Mouse (Mus musculus) heart, embryonic 14.5 days (tissue): Measurements from ENCODE around the gene Gipc2. TPM values are rescaled to one million over a fixed set of nuclear protein-coding genes. Genes with fewer than 3 reads are reported as not detected.

Source experiments
- ATAC-seq: fragments of 200-750 bp; cut with Nextera tagmentation; 2 replicates; pipeline ENCODE4 v1.8.0; 2017; ENCODE audit warnings: low read depth, moderate TSS enrichment; ENCODE audit not compliant: insufficient number of reproducible peaks, insufficient read depth, low FRiP score
- H3K27ac ChIP-seq, 2 experiments: fragments of 200-500 bp in 1 of 2; fragments of 300-500 bp in 1 of 2; sonication (generic) in 1 of 2; replicated peaks in 1 of 2; 2 replicates each; pipeline ENCODE4 v1.5.1; 2012 to 2014; ENCODE audit warnings: low read depth in 2 of 2, low read length in 2 of 2, control low read depth in 1 of 2, mild to moderate bottlenecking in 1 of 2, mixed read lengths in 1 of 2; ENCODE audit not compliant: control insufficient read depth in 1 of 2, insufficient read depth in 1 of 2
- H3K27me3 ChIP-seq: fragments of 300-500 bp; sonication (generic); 2 replicates; pipeline ENCODE4 v1.6.1; 2014; ENCODE audit warnings: mild to moderate bottlenecking, low read length, control low read depth; ENCODE audit not compliant: control insufficient read depth, insufficient read depth
- H3K36me3 ChIP-seq: fragments of 300-500 bp; sonication (generic); 2 replicates; pipeline ENCODE4 v1.6.1; 2014; ENCODE audit warnings: mild to moderate bottlenecking, control low read depth, low read length, mixed read lengths; ENCODE audit not compliant: control insufficient read depth, insufficient read depth
- H3K4me1 ChIP-seq, 2 experiments: fragments of 200-500 bp in 1 of 2; fragments of 300-500 bp in 1 of 2; sonication (generic) in 1 of 2; 2 replicates each; pipeline ENCODE4 v1.6.1; 2012 to 2014; ENCODE audit warnings: low read length in 2 of 2, control low read depth in 1 of 2, mixed read lengths in 1 of 2; ENCODE audit not compliant: control insufficient read depth in 2 of 2, insufficient read depth in 2 of 2
- H3K4me2 ChIP-seq: fragments of 300-500 bp; sonication (generic); 2 replicates; pipeline ENCODE4 v1.6.1; 2014; ENCODE audit warnings: mild to moderate bottlenecking, low read length
- H3K4me3 ChIP-seq, 2 experiments: fragments of 200-500 bp in 1 of 2; fragments of 300-500 bp in 1 of 2; sonication (generic) in 1 of 2; 2 replicates each; pipeline ENCODE4 v1.5.1; 2012 to 2014; ENCODE audit warnings: low read length in 2 of 2, mild to moderate bottlenecking in 2 of 2, control low read depth in 1 of 2, low read depth in 1 of 2, moderate library complexity in 1 of 2; ENCODE audit not compliant: control insufficient read depth in 1 of 2, insufficient read depth in 1 of 2
- H3K9ac ChIP-seq: fragments of 300-500 bp; sonication (generic); 2 replicates; pipeline ENCODE4 v1.6.1; 2014; ENCODE audit warnings: mild to moderate bottlenecking, low read length
- H3K9me3 ChIP-seq: fragments of 300-500 bp; sonication (generic); 2 replicates; pipeline ENCODE4 v1.6.1; 2016; ENCODE audit warnings: low read length, control low read depth; ENCODE audit not compliant: control insufficient read depth
- WGBS: fragments of 180-500 bp; shearing (Covaris S2); extraction: QIAGEN DNeasy Blood & Tissue Kit; methylation state at CpG from one replicate; pipeline ENCODE4 v1.1.7; 2014; 5-methylcytosine and 5-hydroxymethylcytosine counted together
- polyA plus RNA-seq: library from polyadenylated mRNA; unstranded; fragments of >200 nt; fragmentation: Nextera tagmentation; extraction: Ambion mirVana; gene quantifications from 2 replicates; pipeline ENCODE4 v1.2.1, GENCODE M21; 2014

Gipc2 gene
- polyA plus RNA-seq, 1 experiment from 2014 or later = 4.1 TPM

DNA sequence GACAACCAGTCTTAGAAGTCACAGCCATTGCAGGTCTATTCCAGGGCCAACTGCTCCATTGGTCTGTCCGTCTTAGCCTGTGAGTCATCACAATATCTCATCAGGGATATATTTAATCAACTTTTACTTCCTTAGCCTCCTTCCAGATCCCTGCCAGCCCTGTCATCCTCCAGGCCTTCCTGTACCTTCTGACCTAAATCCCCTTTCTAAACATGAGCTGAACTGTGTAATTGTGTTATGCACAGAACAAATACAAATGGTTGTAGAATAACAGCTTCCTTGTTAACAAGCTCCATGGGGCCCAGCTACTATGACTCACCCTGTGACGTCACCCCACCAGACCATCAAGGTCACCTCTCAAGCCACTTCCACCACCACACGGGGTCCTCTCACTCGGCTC is 111.8 kb downstream of the Gipc2 start:
- WGBS = 33% methylated on average over 4 of the region's 4 CpGs

DNA sequence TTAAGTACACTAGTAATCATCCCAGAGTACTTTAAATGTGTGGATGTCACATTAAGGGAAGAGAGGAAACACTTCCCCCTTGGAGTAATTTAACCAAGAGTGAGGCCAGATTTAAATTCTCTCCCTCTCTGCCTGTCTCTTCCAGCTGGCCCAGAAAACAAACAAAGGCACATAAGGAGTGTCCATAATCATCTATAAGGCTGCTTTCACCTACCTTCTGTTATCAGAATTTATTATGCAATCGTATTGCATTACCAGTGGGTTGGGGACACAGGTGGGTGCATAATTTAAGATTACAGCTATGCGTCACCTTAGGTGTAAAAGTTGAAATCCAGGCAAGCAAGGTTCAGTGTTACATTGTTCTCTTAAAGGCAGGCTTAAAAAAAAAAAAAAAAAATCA is 114.1 kb downstream of the Gipc2 start:
- ATAC-seq = no peak
- WGBS = 89% methylated on average over 2 of the region's 2 CpGs
- H3K27me3 ChIP-seq = no peaks in the 10 kb centered on the region

More for the DNA sequence above, 111.8 kb downstream of the Gipc2 start:
- Histone ChIP-seq H3K9ac (no peak overlapping the region), H3K36me3 (no peaks in the 10 kb centered on the region), H3K4me3 (no peak overlapping the region), H3K27me3 (no peaks in the 10 kb centered on the region), H3K27ac (no peak overlapping the region), H3K4me1 (peaks cover 3 to 6% of the 10 kb centered on the region in 2 experiments; a peak in 3 of 4 replicates), H3K9me3 (no peaks in the 10 kb centered on the region), H3K4me2 (no peak overlapping the region)
- peak; percentile 43; the same call in 1 of the 2 replicates for ATAC-seq

GRCm38 (mm10) chr3:152047914-152048313 is 118.1 kb downstream of the Gipc2 start:
- Histone ChIP-seq H3K27ac (no peak overlapping the region), H3K4me1 (no peaks in the 10 kb centered on the region), H3K36me3 (no peaks in the 10 kb centered on the region), H3K4me2 (no peak overlapping the region), H3K27me3 (no peaks in the 10 kb centered on the region), H3K9me3 (no peaks in the 10 kb centered on the region), H3K9ac (no peak overlapping the region), H3K4me3 (no peak overlapping the region)
- no peak for ATAC-seq

More for the DNA sequence above, 114.1 kb downstream of the Gipc2 start:
- Histone ChIP-seq H3K27ac (no peak overlapping the region), H3K9ac (no peak overlapping the region), H3K9me3 (no peaks in the 10 kb centered on the region), H3K36me3 (no peaks in the 10 kb centered on the region), H3K4me2 (no peak overlapping the region), H3K4me1 (peaks cover 3 to 6% of the 10 kb centered on the region in 2 experiments; a peak in 3 of 4 replicates), H3K4me3 (no peak overlapping the region)

DNA sequence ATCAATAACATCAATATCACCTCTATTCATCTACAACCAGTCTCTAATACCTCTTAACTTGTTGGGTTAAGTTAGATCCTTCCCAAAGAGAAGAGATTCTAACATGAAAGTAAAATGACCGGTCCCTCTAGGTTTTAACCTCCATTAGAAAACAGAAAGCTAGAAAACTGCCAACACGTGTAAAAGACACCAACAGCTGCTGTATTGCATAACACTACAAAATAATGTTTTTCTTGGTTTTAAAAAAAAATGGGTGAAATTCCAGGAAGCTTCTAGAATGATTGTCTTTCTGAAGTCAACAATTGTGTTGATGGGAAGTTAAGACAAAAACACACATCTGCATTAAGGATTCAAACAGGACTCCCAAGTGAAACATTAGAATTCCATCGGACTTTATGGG is 119.1 kb downstream of the Gipc2 start:
- no peak for ATAC-seq
- no peaks in the 10 kb centered on the region for H3K9me3 ChIP-seq
- H3K4me3 ChIP-seq = no peak overlapping the region
- no peaks in the 10 kb centered on the region for H3K36me3 ChIP-seq
- no peak overlapping the region for H3K9ac ChIP-seq
- no peaks in the 10 kb centered on the region for H3K27me3 ChIP-seq
- no peaks in the 10 kb centered on the region for H3K4me1 ChIP-seq
- no peak overlapping the region for H3K27ac ChIP-seq
- 71% methylated on average over 3 of the region's 3 CpGs for WGBS
- no peak overlapping the region for H3K4me2 ChIP-seq

Other genes starting within 250 kb of the Gipc2 start
- gene Dnajb4, start 44.1 kb upstream of the Gipc2 start, polyA plus RNA-seq = 46.2 and 47.9 TPM in 2 replicates
- 113 and 117 TPM in 2 replicates for gene Fubp1, start 44.2 kb upstream of the Gipc2 start, polyA plus RNA-seq
- 238 and 249 TPM in 2 replicates for gene Nexn, start 100.1 kb upstream of the Gipc2 start, polyA plus RNA-seq
- 15.9 and 16.4 TPM in 2 replicates for gene Miga1, start 174.2 kb upstream of the Gipc2 start, polyA plus RNA-seq
- 29.9 and 33.0 TPM in 2 replicates for gene Usp33, start 180.2 kb upstream of the Gipc2 start, polyA plus RNA-seq
- 34.5 and 36.3 TPM in 2 replicates for gene Zzz3, start 229.2 kb upstream of the Gipc2 start, polyA plus RNA-seq